Mouse (Mus musculus): ENCODE data around the gene Btbd10. TPM values are rescaled to one million over a fixed set of nuclear protein-coding genes. Genes with fewer than 3 reads are reported as not detected.

Btbd10 gene
- 10 to 100 TPM; 86.6 to 90.3 TPM for total RNA-seq (2021)
- long read RNA-seq, experiment 1, transcript Btbd10-203 (9 exons, 2,394 nt): minor isoform, 10 of 157 reads
- long read RNA-seq, experiment 1, transcript Btbd10-202 (8 exons, 2,384 nt): major isoform, 65 of 157 reads
- long read RNA-seq, experiment 1, transcript Btbd10-201 (11 exons, 2,581 nt): minor isoform, 49 of 157 reads
- long read RNA-seq, experiment 1, partial matches to known transcripts: 5 of 157 reads
- long read RNA-seq, experiment 1, other reads (novel, unspliced or antisense): 28 of 157 reads
- long read RNA-seq, experiment 2, transcript Btbd10-203 (9 exons, 2,394 nt): minor isoform, 9 of 109 reads
- long read RNA-seq, experiment 2, transcript Btbd10-202 (8 exons, 2,384 nt): major isoform, 42 of 109 reads
- long read RNA-seq, experiment 2, transcript Btbd10-201 (11 exons, 2,581 nt): minor isoform, 31 of 109 reads
- long read RNA-seq, experiment 2, partial matches to known transcripts: 6 of 109 reads
- long read RNA-seq, experiment 2, other reads (novel, unspliced or antisense): 21 of 109 reads

DNA sequence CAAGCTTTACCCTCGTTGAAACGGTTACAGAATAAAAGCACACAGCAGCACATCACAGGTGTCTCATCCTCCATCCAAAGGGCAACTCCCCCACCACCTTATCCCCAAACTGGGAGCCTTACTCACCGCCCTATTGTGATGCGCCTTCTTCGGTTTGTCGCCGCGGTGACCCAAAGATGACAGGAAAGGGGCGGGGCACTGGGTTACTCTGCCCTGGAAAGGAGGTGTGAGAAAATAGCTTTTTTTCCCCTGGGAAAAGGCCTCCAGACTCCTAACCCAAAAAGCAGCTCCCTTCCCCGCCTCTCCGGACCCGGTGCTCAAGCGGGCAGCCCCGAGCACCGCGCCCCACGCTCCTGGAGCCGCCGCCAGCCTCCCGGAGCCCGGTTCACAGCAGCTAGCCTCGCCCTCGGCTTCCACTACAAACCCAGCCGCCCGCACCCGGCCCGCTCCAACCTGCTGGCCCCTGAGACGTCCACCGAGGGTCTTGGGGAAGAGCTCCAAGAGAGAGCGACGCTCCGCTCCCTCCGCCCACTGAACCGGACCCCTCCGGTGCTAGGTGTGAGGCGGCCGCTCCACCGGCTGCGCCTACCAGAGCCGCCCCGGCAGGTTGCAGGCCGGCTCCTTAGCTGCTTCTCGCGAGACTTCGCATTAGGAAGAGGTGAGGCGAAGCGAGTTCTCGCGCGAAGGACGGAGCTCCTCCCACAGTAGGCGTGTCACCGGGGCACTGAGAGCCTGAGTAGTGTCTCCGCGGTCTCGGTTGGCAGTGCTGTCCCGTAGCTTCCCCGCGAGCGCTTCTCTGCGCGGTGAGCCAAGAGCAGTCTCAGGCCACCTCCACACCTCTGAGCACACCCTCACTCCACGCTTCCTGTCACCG, at the start of gene Btbd10:
TSS of gene Btbd10 (minus strand) at position 647 of the 874 bp plus-strand sequence.
- peak; percentile 96 to 97 for DNase-seq (ENCODE audit: low spot score in 2 of 2)

GRCm38 (mm10) chr7:113416536-113416935, 47.3 kb upstream of the Btbd10 start:
- DNase-seq (ENCODE audit: low spot score in 2 of 2): no peak

DNA sequence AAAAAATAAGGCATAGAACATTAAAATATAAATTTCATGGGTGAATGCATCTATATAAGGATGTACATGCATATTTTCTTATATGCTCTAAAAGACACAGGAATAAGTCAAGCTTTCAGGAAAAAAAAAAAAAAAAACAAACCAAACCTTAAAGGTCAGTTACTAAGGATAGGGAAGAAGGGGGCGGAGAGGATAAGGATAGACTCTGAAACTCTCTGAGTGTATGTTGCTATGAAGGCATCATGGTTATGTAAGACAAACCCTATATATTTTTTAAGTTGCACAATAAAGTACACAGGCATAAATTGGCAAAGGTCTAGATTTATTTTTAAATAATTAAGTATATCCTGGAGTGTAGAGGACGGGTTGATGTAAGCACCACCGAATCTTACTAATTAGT, 46.1 kb upstream of the Btbd10 start:
- DNase-seq (ENCODE audit: low spot score in 2 of 2): no peak

GRCm38 (mm10) chr7:113408712-113409111, 39.5 kb upstream of the Btbd10 start:
- no peak for DNase-seq (ENCODE audit: low spot score in 2 of 2)

GRCm38 (mm10) chr7:113398083-113398482, 28.9 kb upstream of the Btbd10 start:
- DNase-seq (ENCODE audit: low spot score in 2 of 2): peak in 1 of 2 experiments; percentile 26

DNA sequence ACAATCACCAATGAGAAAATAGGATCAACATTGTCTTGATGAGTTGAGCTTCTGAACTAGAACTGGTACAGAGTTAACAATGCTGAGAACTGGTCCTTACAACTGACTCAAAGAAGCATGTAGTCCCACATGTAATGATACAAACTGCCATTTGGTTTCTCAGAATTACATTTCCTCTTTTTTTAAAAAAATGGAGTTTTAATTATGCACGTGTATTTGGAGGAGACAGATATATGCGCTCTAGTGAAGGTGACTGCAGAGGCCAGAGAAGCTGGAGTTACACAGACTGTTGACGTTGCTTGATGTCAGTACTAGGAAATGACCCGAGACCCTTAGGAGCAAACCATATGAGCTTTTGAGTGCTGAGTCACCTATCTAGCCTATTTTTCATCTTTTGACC, 27.5 kb upstream of the Btbd10 start:
- DNase-seq (ENCODE audit: low spot score in 2 of 2): no peak

- no peak for DNase-seq (ENCODE audit: low spot score in 2 of 2)
These were observed 22.4 kb upstream of the Btbd10 start for GRCm38 (mm10) chr7:113391619-113392018.

- no peak for DNase-seq (ENCODE audit: low spot score in 2 of 2)
These were observed 19.3 kb upstream of the Btbd10 start, which contains the start of gene Pth for GRCm38 (mm10) chr7:113388470-113388869. TSS of gene Pth (minus strand) at chr7:113388570.

DNA sequence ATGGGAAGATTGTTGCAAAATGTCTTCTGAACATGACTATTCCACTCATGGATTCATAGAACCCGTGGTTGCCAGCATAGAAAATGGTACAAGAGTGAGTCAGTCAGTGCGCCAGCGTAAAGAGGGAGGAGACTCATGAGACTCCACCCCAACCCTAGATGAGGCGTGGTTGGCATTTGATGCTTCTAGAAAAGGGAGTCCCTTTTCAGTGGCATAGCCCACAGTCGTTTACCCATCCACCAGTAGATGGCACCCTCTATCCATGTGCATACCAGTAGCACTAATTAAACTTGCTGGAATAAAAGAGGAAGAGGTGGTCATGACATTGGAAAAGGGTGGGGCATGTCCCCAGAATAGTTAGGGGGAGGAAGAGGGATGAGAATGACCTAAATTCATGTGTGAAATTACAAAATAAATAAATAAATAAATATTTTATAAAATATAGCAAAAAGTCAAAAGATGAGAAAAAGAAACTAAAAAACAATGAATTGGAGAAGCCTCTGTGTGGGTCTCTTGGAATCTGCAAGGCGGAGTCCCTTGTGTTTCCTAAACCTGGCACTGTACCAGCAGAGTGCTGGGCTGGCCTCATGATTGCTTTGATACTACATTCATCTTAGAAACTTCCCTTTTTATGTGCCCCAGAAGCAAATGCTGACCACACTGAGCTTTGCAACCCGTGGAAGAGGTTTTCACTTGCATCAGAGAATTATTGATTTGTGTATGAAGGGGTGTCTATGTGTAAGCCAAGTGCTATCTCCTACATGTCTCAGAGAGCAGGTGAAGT, 8.9 kb upstream of the Btbd10 start:
- DNase-seq (ENCODE audit: low spot score in 2 of 2): peak; percentile 56 to 68

- DNase-seq (ENCODE audit: low spot score in 2 of 2): no peak
These were observed 3.5 kb upstream of the Btbd10 start for GRCm38 (mm10) chr7:113372682-113373081.

DNA sequence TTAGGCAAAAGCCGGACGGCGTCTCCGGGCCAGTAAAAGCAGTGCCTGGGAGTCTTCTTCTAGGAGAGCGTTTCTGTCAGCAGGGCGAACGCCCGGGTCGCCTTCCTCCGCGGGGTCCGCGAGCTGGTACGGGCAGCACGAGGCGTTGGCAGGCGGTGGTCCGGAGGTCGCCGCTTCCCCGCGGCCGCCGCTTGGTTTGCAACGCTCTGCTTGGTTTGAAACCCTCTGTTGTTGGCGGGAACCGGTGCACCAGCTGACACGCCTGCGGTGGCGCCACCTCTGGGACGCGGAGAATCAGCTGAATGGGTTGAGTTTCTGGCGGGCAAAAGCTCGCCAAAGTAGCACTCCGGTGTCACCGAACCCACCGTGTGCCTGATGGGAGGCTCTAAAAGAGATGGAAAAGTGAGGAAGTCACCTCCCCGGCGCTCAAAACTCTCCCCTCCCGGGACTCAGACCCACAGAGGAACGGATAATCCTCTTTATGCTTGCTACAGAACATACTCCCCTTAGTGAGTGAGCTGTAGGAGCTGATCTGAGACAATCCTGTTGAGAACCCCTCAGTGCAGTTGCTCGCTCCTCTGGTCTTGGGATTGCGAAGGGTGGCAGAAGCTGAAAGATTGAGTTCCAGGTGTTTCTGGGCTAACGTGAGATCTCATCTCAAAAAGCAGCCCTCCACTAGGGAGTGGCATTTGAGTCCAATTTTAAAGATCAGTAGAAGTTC, 588 bp upstream of the Btbd10 start:
- DNase-seq (ENCODE audit: low spot score in 2 of 2): peak; percentile 69 to 78

GRCm38 (mm10) chr7:113367440-113367839, 1.8 kb downstream of the Btbd10 start:
- no peak for DNase-seq (ENCODE audit: low spot score in 2 of 2)

- DNase-seq (ENCODE audit: low spot score in 2 of 2): no peak
These were observed 20.1 kb downstream of the Btbd10 start for GRCm38 (mm10) chr7:113349089-113349488.

- DNase-seq (ENCODE audit: low spot score in 2 of 2): no peak
These were observed 21.5 kb downstream of the Btbd10 start for GRCm38 (mm10) chr7:113347694-113348093.

- DNase-seq (ENCODE audit: low spot score in 2 of 2): peak; percentile 61 to 77
These were observed 21.9 kb downstream of the Btbd10 start for GRCm38 (mm10) chr7:113347271-113347670.

DNA sequence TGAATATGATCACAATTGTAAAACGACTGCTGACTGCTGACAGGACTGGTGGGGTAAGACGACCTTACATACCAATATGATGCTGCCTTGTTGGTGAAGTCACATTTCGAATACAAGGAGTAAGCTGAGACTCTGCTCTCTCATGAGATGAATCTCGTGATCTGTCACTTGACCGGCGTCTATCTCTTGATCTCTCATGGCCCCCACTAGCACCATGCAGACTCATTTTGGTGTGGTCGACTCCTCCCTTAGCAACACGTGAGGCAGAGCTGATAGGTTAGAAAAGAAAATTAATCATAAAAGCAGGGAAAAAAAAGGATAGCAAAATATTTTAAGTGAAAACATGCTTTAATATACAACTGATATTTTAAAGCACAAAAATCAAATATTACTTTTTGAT, 33.9 kb downstream of the Btbd10 start:
- no peak for DNase-seq (ENCODE audit: low spot score in 2 of 2)

DNA sequence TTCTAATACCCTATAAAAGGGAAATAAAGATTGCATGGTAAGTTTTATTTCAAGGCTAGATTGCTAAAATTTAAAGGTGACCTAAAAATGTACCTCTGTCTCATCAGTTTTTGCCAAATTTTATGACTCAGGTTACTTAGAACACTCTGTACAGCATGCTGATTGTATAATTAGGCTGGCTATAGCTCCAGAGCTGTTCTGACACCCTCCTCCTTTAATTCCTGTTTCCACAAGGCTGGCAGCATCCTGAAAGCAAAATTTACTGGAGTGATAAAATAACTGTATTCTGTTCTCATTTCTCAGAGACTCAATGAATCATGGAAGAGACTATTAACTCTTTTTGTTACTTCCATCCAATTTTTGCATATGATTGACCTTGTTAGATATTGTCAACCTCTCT, 35.2 kb downstream of the Btbd10 start:
- DNase-seq (ENCODE audit: low spot score in 2 of 2): no peak

DNA sequence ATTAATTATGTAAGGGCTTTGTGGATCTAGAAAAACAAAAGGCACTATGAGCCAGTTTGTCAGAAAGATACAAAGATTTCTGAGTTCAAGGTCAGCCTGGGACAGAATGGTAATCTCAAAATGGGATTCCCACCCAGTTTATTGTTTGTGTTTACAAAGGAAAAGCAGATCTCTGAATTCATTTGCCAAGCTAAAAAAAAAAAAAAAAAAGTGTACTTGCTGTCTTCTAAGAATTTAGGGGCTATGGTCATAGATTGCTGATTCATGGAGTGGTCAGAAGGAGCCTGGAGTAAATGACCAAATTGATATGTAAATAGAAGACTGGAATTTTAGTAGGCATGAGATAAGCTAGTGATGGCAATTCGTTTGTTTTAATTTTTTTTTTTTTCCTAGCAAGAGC, 49.1 kb downstream of the Btbd10 start:
- no peak for DNase-seq (ENCODE audit: low spot score in 2 of 2)

- peak; percentile 69 to 74 for DNase-seq (ENCODE audit: low spot score in 2 of 2)
These were observed 57.4 kb downstream of the Btbd10 start for GRCm38 (mm10) chr7:113311784-113312183.

DNA sequence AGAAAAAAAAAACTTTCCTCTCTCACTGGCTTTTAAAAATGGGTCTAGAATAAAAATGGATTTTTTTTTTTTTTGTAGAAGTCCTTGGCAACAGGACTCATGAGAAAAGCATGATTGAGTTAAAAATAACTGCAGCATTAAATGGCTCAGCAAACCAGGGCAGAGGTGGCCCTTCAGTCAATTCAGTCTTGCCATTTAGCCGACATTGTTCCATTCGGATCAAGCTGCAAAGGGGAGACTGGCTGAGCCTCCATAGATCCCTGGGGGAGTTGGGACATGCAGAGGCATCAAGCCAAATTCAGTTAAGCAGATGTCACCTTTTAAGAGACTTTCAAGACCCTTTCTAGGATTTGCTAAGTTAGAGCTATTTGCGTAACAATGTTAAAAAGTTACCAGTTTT, 59.1 kb downstream of the Btbd10 start:
- DNase-seq (ENCODE audit: low spot score in 2 of 2): no peak
